Comparison of ENCODE assay signal across 10 mouse cellular contexts in the genomic region with DNA sequence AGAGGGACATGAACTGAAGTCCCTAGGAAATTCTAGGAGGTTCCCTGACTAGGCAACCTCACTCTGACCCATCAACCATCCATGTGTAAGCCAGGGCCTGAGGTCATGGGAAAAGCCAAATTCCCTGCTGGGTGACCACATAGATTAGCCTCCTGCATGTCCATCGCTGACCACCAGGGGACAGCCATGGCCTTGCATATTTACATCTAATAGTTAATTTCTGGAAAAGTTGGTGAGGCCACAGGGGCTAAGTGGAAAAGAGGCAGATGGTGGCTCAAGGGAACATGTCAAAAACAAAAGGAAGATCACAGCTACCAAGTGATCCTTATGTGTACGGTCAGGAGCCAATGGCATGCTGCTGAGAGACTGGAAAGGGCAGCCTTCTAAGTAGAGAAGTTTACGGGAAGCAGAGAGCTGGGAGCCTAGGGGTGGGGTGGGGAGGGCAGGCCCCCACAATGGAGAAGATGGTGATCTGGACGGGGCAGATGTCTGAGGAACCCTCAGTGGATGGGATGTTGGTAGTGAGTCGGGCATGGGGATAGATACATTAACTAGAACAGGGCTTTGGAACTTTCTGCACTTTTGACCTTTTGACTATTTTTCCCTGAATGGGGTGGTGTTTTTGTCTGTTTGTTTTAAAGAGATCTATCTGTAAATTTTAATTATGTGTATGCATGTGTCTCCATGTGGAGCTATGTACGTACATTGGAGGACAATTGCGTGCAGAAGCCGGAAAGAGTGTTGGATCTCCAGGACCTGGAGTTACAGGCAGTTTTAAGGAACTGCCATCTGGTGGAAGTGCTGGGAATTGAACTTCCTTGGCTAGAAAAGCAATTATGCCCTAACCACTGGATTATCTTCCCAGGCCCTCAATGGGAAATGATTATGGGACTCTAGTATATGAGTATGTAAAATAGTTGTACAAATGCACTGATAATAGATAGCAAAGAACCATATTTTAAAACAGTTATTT. TPM values are rescaled to one million over a fixed set of nuclear protein-coding genes. Genes with fewer than 3 reads are reported as not detected.
A peak's percentile ranks its signal among the peaks of the same experiment; 100 is the strongest.
DNase-seq lines count a peak whose midpoint lies in the region; ATAC-seq and TF ChIP-seq lines count a peak whose summit lies in the region.
"Had no signal": no experiment of that assay in that cellular context is flagged by ENCODE, and none has a peak within 500 bp of the region (broad histone marks: within the 10 kb centered on the region; RNA-seq: fewer than 3 reads in every experiment).

No protein-coding gene starts in this region.

- peak; percentile 82 for TF ChIP-seq CTCF in liver, adult 2 months (IDR thresholded peaks at IDR 0.05; ENCODE audit: low read depth, low read length)

- H3K4me1 ChIP-seq in liver, adult 2 months (ENCODE audit: control insufficient read depth, insufficient read depth, low read length), result no peaks in the 10 kb centered on the region
- no peaks in the 10 kb centered on the region for H3K4me1 ChIP-seq in liver, embryonic 11.5 days (replicated peaks; ENCODE audit: control insufficient read depth, insufficient read depth, low read length)
- H3K4me1 ChIP-seq in hindbrain, embryonic 14.5 days (replicated peaks; ENCODE audit: control insufficient read depth, insufficient read depth, low read length), result no peaks in the 10 kb centered on the region
- peaks cover 13% of the 10 kb centered on the region for H3K4me1 ChIP-seq in limb, embryonic 10.5 days
- H3K4me1 ChIP-seq: liver, embryonic 13.5 days had no signal

- H3K79me2 ChIP-seq in liver, adult 2 months (ENCODE audit: control insufficient read depth, insufficient read depth, low read length), result no peaks in the 10 kb centered on the region

- 39% methylated on average over 8 of the region's 8 CpGs for WGBS in liver, adult 2 months
- WGBS in liver, embryonic 11.5 days, result 43% methylated on average over 8 of the region's 8 CpGs
- WGBS in hindbrain, embryonic 14.5 days, result 48% methylated on average over 8 of the region's 8 CpGs
- 54% methylated on average over 8 of the region's 8 CpGs for WGBS in limb, embryonic 10.5 days

- H3K4me3 ChIP-seq in liver, adult 2 months (ENCODE audit: insufficient read depth, low read depth, low read length), result no peak overlapping the region
- no peak overlapping the region for H3K4me3 ChIP-seq in liver, embryonic 11.5 days (ENCODE audit: low read depth, low read length)
- H3K4me3 ChIP-seq in hindbrain, embryonic 14.5 days (replicated peaks; ENCODE audit: low read length), result no peak overlapping the region
- H3K4me3 ChIP-seq in limb, embryonic 10.5 days, result no peak overlapping the region
- H3K4me3 ChIP-seq: liver, embryonic 13.5 days had no signal

- H3K4me2 ChIP-seq in liver, embryonic 11.5 days, result no peak overlapping the region
- H3K4me2 ChIP-seq in hindbrain, embryonic 14.5 days (replicated peaks), result no peak overlapping the region
- H3K4me2 ChIP-seq: liver, embryonic 13.5 days had no signal

- no peaks in the 10 kb centered on the region for H3K9me3 ChIP-seq in liver, embryonic 11.5 days (ENCODE audit: control insufficient read depth, low read length)
- no peaks in the 10 kb centered on the region for H3K9me3 ChIP-seq in hindbrain, embryonic 14.5 days (ENCODE audit: control insufficient read depth, low read length)
- no peaks in the 10 kb centered on the region for H3K9me3 ChIP-seq in limb, embryonic 10.5 days (replicated peaks)
- H3K9me3 ChIP-seq: liver, embryonic 13.5 days had no signal

- H3K27me3 ChIP-seq in liver, adult 2 months (ENCODE audit: control insufficient read depth, insufficient read depth, low read length), result no peaks in the 10 kb centered on the region
- no peaks in the 10 kb centered on the region for H3K27me3 ChIP-seq in liver, embryonic 11.5 days (replicated peaks; ENCODE audit: control insufficient read depth, insufficient read depth, low read length)
- no peaks in the 10 kb centered on the region for H3K27me3 ChIP-seq in hindbrain, embryonic 14.5 days (ENCODE audit: control insufficient read depth, insufficient read depth, low read length)
- no peaks in the 10 kb centered on the region for H3K27me3 ChIP-seq in limb, embryonic 10.5 days (ENCODE audit: low read depth, poor library complexity, severe bottlenecking)
- H3K27me3 ChIP-seq: liver, embryonic 13.5 days had no signal

- ATAC-seq in liver, embryonic 11.5 days (replicated peaks; ENCODE audit: low FRiP score), result no peak
- no peak for ATAC-seq in hindbrain, embryonic 14.5 days (ENCODE audit: low FRiP score)

- TF ChIP-seq POLR2A in liver, adult 2 months (IDR thresholded peaks at IDR 0.05; ENCODE audit: extremely low read depth, insufficient read depth, low read length), result no peak

- no peak overlapping the region for H3K27ac ChIP-seq in liver, adult 2 months (replicated peaks; ENCODE audit: insufficient read depth, low read depth, low read length)
- H3K27ac ChIP-seq in liver, embryonic 11.5 days (ENCODE audit: low read depth, low read length), result no peak overlapping the region
- H3K27ac ChIP-seq in hindbrain, embryonic 14.5 days, result no peak overlapping the region
- no peak overlapping the region for H3K27ac ChIP-seq in limb, embryonic 10.5 days
- H3K27ac ChIP-seq: liver, embryonic 13.5 days had no signal

- DNase-seq in liver, adult 2 months (ENCODE audit: extremely low read depth, low read depth, low spot score), result peak; percentile 48
- no peak for DNase-seq in liver, embryonic 11.5 days (ENCODE audit: low spot score)
- DNase-seq in NIH3T3 (ENCODE audit: low read depth), result peak; percentile 80
- peak; percentile 75 to 80 for DNase-seq in cerebellum, postnatal 10 days
- DNase-seq in hindbrain, embryonic 14.5 days (ENCODE audit: low spot score), result peak; percentile 52
- DNase-seq in limb, embryonic 10.5 days (ENCODE audit: low spot score), result peak; percentile 63
- DNase-seq in retina, postnatal 7 days (ENCODE audit: low read depth, low spot score), result peak; percentile 34
- DNase-seq in T-cell, adult 2 months (ENCODE audit: low spot score), result no peak
- DNase-seq: liver, embryonic 13.5 days had no signal

- no peak overlapping the region for H3K9ac ChIP-seq in liver, adult 2 months (ENCODE audit: low read depth, low read length)
- no peak overlapping the region for H3K9ac ChIP-seq in liver, embryonic 11.5 days (ENCODE audit: low read depth, low read length)
- H3K9ac ChIP-seq in hindbrain, embryonic 14.5 days, result no peak overlapping the region
- H3K9ac ChIP-seq: liver, embryonic 13.5 days had no signal

- H3K36me3 ChIP-seq in liver, adult 2 months (ENCODE audit: control insufficient read depth, insufficient read depth, low read length), result no peaks in the 10 kb centered on the region
- H3K36me3 ChIP-seq in liver, embryonic 11.5 days (ENCODE audit: control insufficient read depth, insufficient read depth, low read length), result no peaks in the 10 kb centered on the region
- no peaks in the 10 kb centered on the region for H3K36me3 ChIP-seq in hindbrain, embryonic 14.5 days (replicated peaks; ENCODE audit: control insufficient read depth, insufficient read depth)
- H3K36me3 ChIP-seq in limb, embryonic 10.5 days, result no peaks in the 10 kb centered on the region
- H3K36me3 ChIP-seq: liver, embryonic 13.5 days had no signal

RNA-seq across cellular contexts. Expression of gene Prss21, which starts 6.3 kb away (rescaled TPM):
- total RNA-seq in liver, adult 2 months (2014; rRNA removed), result not detected in 2 replicates
- not detected in 2 replicates for polyA plus RNA-seq in liver, adult 2 months (2012; rRNA removed)
- not detected in 2 replicates for polyA plus RNA-seq in liver, embryonic 11.5 days (2014; fragmentation: Nextera tagmentation; extraction: Ambion mirVana)
- polyA plus RNA-seq in hindbrain, embryonic 14.5 days (2014; fragmentation: Nextera tagmentation; extraction: Ambion mirVana), result not detected in 2 replicates
- polyA plus RNA-seq in limb, embryonic 10.5 days (2016; fragmentation: Nextera tagmentation; extraction: Ambion mirVana), result not detected in 2 replicates
- polyA plus RNA-seq: frontal cortex, adult 2 months; liver, embryonic 13.5 days had no signal

RNA-seq across cellular contexts. Expression of gene Dcpp1, which starts 6.5 kb away (rescaled TPM):
- not detected in 2 replicates for total RNA-seq in liver, adult 2 months (2014; rRNA removed)
- polyA plus RNA-seq in liver, adult 2 months (2012; rRNA removed), result not detected in 2 replicates
- polyA plus RNA-seq in liver, embryonic 11.5 days (2014; fragmentation: Nextera tagmentation; extraction: Ambion mirVana), result not detected in 2 replicates
- polyA plus RNA-seq in hindbrain, embryonic 14.5 days (2014; fragmentation: Nextera tagmentation; extraction: Ambion mirVana), result not detected in 2 replicates
- not detected in 2 replicates for polyA plus RNA-seq in limb, embryonic 10.5 days (2016; fragmentation: Nextera tagmentation; extraction: Ambion mirVana)
- polyA plus RNA-seq: frontal cortex, adult 2 months; liver, embryonic 13.5 days had no signal

RNA-seq across cellular contexts. Expression of gene Dcpp2, which starts 6.5 kb away (rescaled TPM):
- not detected in 2 replicates for total RNA-seq in liver, adult 2 months (2014; rRNA removed)
- polyA plus RNA-seq in liver, adult 2 months (2012; rRNA removed), result not detected in 2 replicates
- not detected in 2 replicates for polyA plus RNA-seq in liver, embryonic 11.5 days (2014; fragmentation: Nextera tagmentation; extraction: Ambion mirVana)
- not detected in 2 replicates for polyA plus RNA-seq in hindbrain, embryonic 14.5 days (2014; fragmentation: Nextera tagmentation; extraction: Ambion mirVana)
- not detected in 2 replicates for polyA plus RNA-seq in limb, embryonic 10.5 days (2016; fragmentation: Nextera tagmentation; extraction: Ambion mirVana)
- polyA plus RNA-seq: frontal cortex, adult 2 months; liver, embryonic 13.5 days had no signal

RNA-seq across cellular contexts. Expression of gene Prss41, which starts 30.2 kb away (rescaled TPM):
- total RNA-seq in liver, adult 2 months (2014; rRNA removed), result 0.13 TPM in 1 of 2 replicates, not detected in the other
- polyA plus RNA-seq in liver, adult 2 months (2012; rRNA removed), result 0.05 and 0.16 TPM in 2 replicates
- polyA plus RNA-seq in liver, embryonic 11.5 days (2014; fragmentation: Nextera tagmentation; extraction: Ambion mirVana), result 0.84 and 1.2 TPM in 2 replicates
- polyA plus RNA-seq in hindbrain, embryonic 14.5 days (2014; fragmentation: Nextera tagmentation; extraction: Ambion mirVana), result 1.1 and 2.3 TPM in 2 replicates
- 3.3 and 3.9 TPM in 2 replicates for polyA plus RNA-seq in limb, embryonic 10.5 days (2016; fragmentation: Nextera tagmentation; extraction: Ambion mirVana)

RNA-seq across cellular contexts. Expression of gene Prss32, which starts 30.5 kb away (rescaled TPM):
- total RNA-seq in liver, adult 2 months (2014; rRNA removed), result not detected in 2 replicates
- polyA plus RNA-seq in liver, adult 2 months (2012; rRNA removed), result 0.24 and 0.45 TPM in 2 replicates
- polyA plus RNA-seq in liver, embryonic 11.5 days (2014; fragmentation: Nextera tagmentation; extraction: Ambion mirVana), result not detected in 2 replicates
- 0.16 TPM in 1 of 2 replicates, not detected in the other for polyA plus RNA-seq in hindbrain, embryonic 14.5 days (2014; fragmentation: Nextera tagmentation; extraction: Ambion mirVana)
- polyA plus RNA-seq in limb, embryonic 10.5 days (2016; fragmentation: Nextera tagmentation; extraction: Ambion mirVana), result not detected in 2 replicates
- polyA plus RNA-seq: liver, embryonic 13.5 days had no signal

Comparison
In these comparisons a context has a peak if more than half of its experiments do, and no peak if none do; other contexts are left out.
1. DNase-seq: peak in liver, adult 2 months (single experiment), NIH3T3 (single experiment), cerebellum, postnatal 10 days (2 of 2), hindbrain, embryonic 14.5 days (single experiment), limb, embryonic 10.5 days (single experiment) and retina, postnatal 7 days (single experiment); none in liver, embryonic 11.5 days (single experiment) and T-cell, adult 2 months (single experiment).